In the genomic region with DNA sequence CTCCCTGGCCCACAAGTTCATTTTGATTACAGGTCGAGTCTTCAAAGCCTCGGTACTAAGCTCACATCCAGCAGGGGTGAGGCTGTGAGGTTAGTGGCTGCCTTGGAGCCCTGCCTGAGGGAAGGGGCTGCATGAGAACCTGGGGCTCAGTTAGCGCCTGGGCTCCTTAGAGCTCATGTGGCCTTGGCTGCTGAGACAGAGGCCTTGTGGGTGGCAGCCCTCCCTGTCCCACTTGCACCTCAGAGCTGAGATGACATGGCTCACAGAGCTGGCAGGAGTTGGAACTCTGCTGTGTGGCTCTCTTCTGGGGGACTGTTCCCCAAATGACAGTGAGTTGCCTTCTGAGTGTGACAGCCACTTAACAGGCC, we compare ENCODE assay signal across 11 mouse cellular contexts. TPM values are rescaled to one million over a fixed set of nuclear protein-coding genes. Genes with fewer than 3 reads are reported as not detected.
DNase-seq lines count a peak whose midpoint lies in the region; ATAC-seq and TF ChIP-seq lines count a peak whose summit lies in the region.
"Had no signal": no experiment of that assay in that cellular context is flagged by ENCODE, and none has a peak within 500 bp of the region (broad histone marks: within the 10 kb centered on the region; RNA-seq: fewer than 3 reads in every experiment).

No protein-coding gene starts in this region.

- H3K4me3 ChIP-seq in gastrocnemius, adult 2 months = no peak overlapping the region
- no peak overlapping the region for H3K4me3 ChIP-seq in forebrain, embryonic 15.5 days
- H3K4me3 ChIP-seq in midbrain, embryonic 11.5 days (ENCODE audit: low read depth, low read length) = no peak overlapping the region
- H3K4me3 ChIP-seq: heart, embryonic 12.5 days had no signal

- H3K9ac ChIP-seq in forebrain, embryonic 15.5 days (replicated peaks) = no peak overlapping the region
- H3K9ac ChIP-seq in midbrain, embryonic 11.5 days (ENCODE audit: low read length) = no peak overlapping the region

- DNase-seq in gastrocnemius, adult 2 months = no peak
- no peak for DNase-seq in gastrocnemius, postnatal 10 days
- peak; percentile 32 for DNase-seq in T-cell, adult 2 months (ENCODE audit: low spot score)
- no peak for DNase-seq in midbrain, embryonic 11.5 days (ENCODE audit: low spot score, missing footprints)
- DNase-seq in cerebellum, adult 8-10 months = no peak
- DNase-seq in testis, postnatal 10 days (ENCODE audit: low spot score) = no peak
- DNase-seq in frontal cortex, postnatal 14 days (ENCODE audit: low spot score in 2 of 2) = no peak
- DNase-seq: embryo, embryonic 11 days; kidney, adult 18-20 months had no signal

- H3K9me3 ChIP-seq in forebrain, embryonic 15.5 days = no peaks in the 10 kb centered on the region
- no peaks in the 10 kb centered on the region for H3K9me3 ChIP-seq in midbrain, embryonic 11.5 days (ENCODE audit: control insufficient read depth, low read length)
- H3K9me3 ChIP-seq: heart, embryonic 12.5 days had no signal

- H3K27me3 ChIP-seq in forebrain, embryonic 15.5 days = no peaks in the 10 kb centered on the region
- H3K27me3 ChIP-seq in midbrain, embryonic 11.5 days (ENCODE audit: control insufficient read depth, insufficient read depth, low read length) = no peaks in the 10 kb centered on the region
- H3K27me3 ChIP-seq: heart, embryonic 12.5 days had no signal

- H3K36me3 ChIP-seq in forebrain, embryonic 15.5 days = peaks cover 6% of the 10 kb centered on the region; the same call in 1 of the 2 replicates
- H3K36me3 ChIP-seq in midbrain, embryonic 11.5 days (ENCODE audit: control insufficient read depth, insufficient read depth, low read length) = 0 out of 2 replicates have a peak, but pooled peaks cover 4% of the 10 kb centered on the region

- H3K4me2 ChIP-seq in forebrain, embryonic 15.5 days (replicated peaks) = no peak overlapping the region
- H3K4me2 ChIP-seq in midbrain, embryonic 11.5 days = no peak overlapping the region
- H3K4me2 ChIP-seq: heart, embryonic 12.5 days had no signal

- intact Hi-C loops in gastrocnemius, adult 2 months (cut with DNase I) = no loop called here

- ATAC-seq in forebrain, embryonic 15.5 days (replicated peaks) = peak; percentile 30
- ATAC-seq in midbrain, embryonic 11.5 days (ENCODE audit: low FRiP score) = peak; percentile 19; the same call in 1 of the 2 replicates

- peak overlapping the region; percentile 49 for H3K27ac ChIP-seq in gastrocnemius, adult 2 months
- peak overlapping the region; percentile 72; the same call in 1 of the 2 replicates for H3K27ac ChIP-seq in forebrain, embryonic 15.5 days (replicated peaks)
- H3K27ac ChIP-seq in midbrain, embryonic 11.5 days (ENCODE audit: low read depth, low read length) = no peak overlapping the region

- WGBS in forebrain, embryonic 15.5 days = 40% methylated on average over 3 of the region's 3 CpGs
- WGBS in midbrain, embryonic 11.5 days = 63% methylated on average over 3 of the region's 3 CpGs

- no peak for TF ChIP-seq CTCF in gastrocnemius, adult 2 months (IDR thresholded peaks at IDR 0.05)

- H3K4me1 ChIP-seq in forebrain, embryonic 15.5 days = peaks cover 13% of the 10 kb centered on the region
- peaks cover 2% of the 10 kb centered on the region; the same call in 1 of the 2 replicates for H3K4me1 ChIP-seq in midbrain, embryonic 11.5 days (ENCODE audit: control insufficient read depth, insufficient read depth, low read length)

RNA-seq across cellular contexts. Expression of a gene that starts 22.7 kb away (rescaled TPM):
- 10 to 100 TPM; 20.8 to 23.8 TPM for total RNA-seq in gastrocnemius, adult 2 months (2021)
- total RNA-seq in gastrocnemius, postnatal 10 days (2021) = 10 to 100 TPM; 25.9 to 28.1 TPM
- 104 and 107 TPM in 2 replicates for polyA plus RNA-seq in forebrain, embryonic 15.5 days (2015; fragmentation: Nextera tagmentation; extraction: Ambion mirVana)
- 72.8 and 81.6 TPM in 2 replicates for polyA plus RNA-seq in midbrain, embryonic 11.5 days (2014; fragmentation: Nextera tagmentation; extraction: Ambion mirVana)

RNA-seq across cellular contexts. Expression of a gene that starts 36.5 kb away (rescaled TPM):
- under 1 TPM; 0.28 to 0.38 TPM for total RNA-seq in gastrocnemius, adult 2 months (2021)
- total RNA-seq in gastrocnemius, postnatal 10 days (2021) = under 1 TPM; 0.45 to 0.65 TPM
- 66.9 and 67.4 TPM in 2 replicates for polyA plus RNA-seq in forebrain, embryonic 15.5 days (2015; fragmentation: Nextera tagmentation; extraction: Ambion mirVana)
- 37.1 and 38.4 TPM in 2 replicates for polyA plus RNA-seq in midbrain, embryonic 11.5 days (2014; fragmentation: Nextera tagmentation; extraction: Ambion mirVana)

RNA-seq across cellular contexts. Expression of a gene that starts 48.6 kb away (rescaled TPM):
- total RNA-seq in gastrocnemius, adult 2 months (2021) = under 1 TPM; 0.36 to 0.56 TPM
- 1 to 10 TPM; 1.6 to 2.5 TPM for total RNA-seq in gastrocnemius, postnatal 10 days (2021)
- 0.34 and 0.41 TPM in 2 replicates for polyA plus RNA-seq in forebrain, embryonic 15.5 days (2015; fragmentation: Nextera tagmentation; extraction: Ambion mirVana)
- 0.46 and 0.92 TPM in 2 replicates for polyA plus RNA-seq in midbrain, embryonic 11.5 days (2014; fragmentation: Nextera tagmentation; extraction: Ambion mirVana)

RNA-seq across cellular contexts. Expression of a gene that starts 56.5 kb away (rescaled TPM):
- total RNA-seq in gastrocnemius, adult 2 months (2021) = 10 to 100 TPM; 57.3 to 79.3 TPM
- 10 to 100 TPM; 53.6 to 57.1 TPM for total RNA-seq in gastrocnemius, postnatal 10 days (2021)
- polyA plus RNA-seq in forebrain, embryonic 15.5 days (2015; fragmentation: Nextera tagmentation; extraction: Ambion mirVana) = 27.5 and 31.5 TPM in 2 replicates
- 35.5 and 38.3 TPM in 2 replicates for polyA plus RNA-seq in midbrain, embryonic 11.5 days (2014; fragmentation: Nextera tagmentation; extraction: Ambion mirVana)
